Mouse (Mus musculus): ENCODE results near the gene Chic2. TPM values are rescaled to one million over a fixed set of nuclear protein-coding genes. Genes with fewer than 3 reads are reported as not detected.
A peak's percentile ranks its signal among the peaks of the same experiment; 100 is the strongest.

Gene Chic2
- total RNA-seq, 2 experiments from 2014 or later, result 49.9 to 62.3 TPM

DNA sequence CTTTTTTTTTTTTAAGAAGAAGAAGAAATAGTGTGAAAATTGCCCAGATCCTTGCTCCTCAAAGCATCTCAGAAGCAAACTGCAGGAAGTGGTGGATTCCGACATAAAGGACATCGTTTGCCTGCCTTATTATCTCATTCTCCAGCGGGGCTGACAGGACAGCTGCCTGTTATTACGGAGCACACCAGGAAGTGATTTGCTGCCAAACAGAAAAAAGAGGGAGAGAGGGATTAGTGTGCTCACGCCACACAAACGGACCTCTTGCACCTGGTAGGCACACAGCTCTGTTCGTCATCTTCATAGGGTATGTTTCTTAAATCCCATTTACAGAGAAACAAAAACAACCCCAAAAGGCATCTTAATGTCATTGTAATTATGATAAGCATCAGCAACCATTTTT lies 64.4 kb downstream of the Chic2 start:
- ATAC-seq (ENCODE audit: poor library complexity, severe bottlenecking), result no peak

DNA sequence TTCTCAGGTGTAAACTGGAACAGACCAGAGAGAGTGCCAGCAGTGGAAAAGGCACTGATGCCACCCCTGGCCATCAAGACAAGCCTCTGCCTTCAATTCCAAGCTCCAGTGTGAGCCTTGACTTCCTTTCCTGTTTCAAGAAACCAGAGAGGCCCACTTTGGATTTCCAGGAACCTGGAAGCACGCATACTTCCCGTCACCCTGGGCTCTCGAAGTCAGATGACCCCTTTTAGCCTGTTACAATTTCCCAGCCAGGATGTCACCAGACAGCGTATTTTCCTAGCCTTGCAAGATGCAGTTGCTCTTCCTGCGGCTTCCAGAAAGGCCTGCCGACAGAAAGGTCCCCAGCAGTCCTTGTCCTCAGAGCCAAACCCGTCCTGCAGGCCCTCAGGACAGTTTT lies 65.0 kb downstream of the Chic2 start:
- no peak for ATAC-seq (ENCODE audit: poor library complexity, severe bottlenecking)

DNA sequence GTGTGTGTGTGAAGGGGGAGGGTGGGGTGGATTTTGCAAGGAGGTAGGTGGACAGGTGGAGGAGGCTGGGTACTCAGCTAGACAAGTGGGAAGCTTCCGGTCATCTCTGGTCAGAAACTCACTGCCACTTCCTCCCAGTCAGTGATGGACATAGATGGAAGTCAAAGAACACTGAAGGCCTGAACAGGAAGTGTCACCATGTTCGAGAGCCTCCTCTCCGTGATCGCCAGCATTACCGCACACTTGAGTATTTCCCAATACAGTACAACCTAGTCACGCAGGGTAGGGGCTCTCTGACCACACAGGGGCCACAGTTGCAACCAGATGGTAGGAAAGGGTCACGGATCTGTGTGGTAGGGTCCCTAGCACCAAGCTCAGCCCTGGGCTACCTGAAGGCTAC lies 69.1 kb downstream of the Chic2 start:
- ATAC-seq (ENCODE audit: poor library complexity, severe bottlenecking), result peak; percentile 90

DNA sequence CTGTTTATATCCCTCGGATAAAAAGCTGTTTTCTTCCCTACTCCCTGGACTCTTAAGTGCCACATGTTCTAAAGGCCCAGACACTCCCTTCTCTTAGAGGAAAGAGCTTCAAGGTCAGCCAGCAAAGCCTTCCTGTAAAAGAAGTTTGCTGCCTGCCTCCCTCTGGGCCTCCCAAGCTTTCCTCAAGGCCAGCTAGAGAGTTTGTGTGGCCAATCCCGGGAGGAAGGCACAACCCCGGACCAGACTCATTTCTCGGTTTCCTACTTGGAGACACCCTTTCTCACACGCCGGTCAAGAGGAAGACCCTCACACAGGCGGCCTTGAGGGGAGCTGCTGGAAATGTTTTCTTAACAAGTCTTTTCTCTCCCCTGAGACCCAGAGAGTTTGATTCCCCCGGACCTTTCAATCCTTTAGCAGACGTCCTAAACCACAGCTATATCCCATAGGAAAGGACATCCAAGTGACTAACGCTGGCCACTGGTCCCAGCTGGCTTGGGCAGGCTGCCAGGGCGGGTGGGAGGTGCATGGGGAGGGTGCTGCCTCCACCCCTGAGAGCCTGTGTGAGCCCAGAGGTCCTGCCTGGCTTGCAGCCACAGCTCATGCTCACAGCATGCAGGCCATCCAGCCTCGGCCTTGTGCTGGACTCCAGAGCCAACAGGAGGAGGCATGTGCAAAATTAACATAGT lies 69.7 kb downstream of the Chic2 start:
- no peak for ATAC-seq (ENCODE audit: poor library complexity, severe bottlenecking)

DNA sequence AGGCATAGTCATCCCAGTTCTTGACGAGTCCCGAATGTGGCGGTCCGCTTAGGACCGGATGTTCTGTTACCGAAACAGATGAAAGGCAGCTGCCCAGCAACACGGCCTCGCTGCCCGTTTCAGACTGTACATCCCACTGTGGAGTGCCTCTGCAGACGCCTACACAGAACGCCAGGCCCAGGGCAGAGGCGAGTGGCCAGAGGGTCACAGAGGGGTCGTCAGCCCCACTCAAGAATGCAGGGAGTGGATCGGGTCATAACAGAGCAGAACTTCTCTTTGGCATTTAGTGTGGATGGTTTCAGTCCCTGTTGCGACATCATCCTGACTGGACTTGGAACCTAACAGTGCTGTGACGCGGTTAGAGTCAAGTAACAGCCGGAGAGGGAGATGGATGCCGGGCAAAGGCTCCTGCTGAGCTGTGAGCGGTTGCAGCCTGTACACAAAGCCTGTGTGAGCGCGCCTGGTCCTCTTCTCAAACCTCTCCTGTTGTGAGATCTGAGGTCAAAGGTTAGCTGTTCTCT lies 70.5 kb downstream of the Chic2 start:
- ATAC-seq (ENCODE audit: poor library complexity, severe bottlenecking), result no peak

DNA sequence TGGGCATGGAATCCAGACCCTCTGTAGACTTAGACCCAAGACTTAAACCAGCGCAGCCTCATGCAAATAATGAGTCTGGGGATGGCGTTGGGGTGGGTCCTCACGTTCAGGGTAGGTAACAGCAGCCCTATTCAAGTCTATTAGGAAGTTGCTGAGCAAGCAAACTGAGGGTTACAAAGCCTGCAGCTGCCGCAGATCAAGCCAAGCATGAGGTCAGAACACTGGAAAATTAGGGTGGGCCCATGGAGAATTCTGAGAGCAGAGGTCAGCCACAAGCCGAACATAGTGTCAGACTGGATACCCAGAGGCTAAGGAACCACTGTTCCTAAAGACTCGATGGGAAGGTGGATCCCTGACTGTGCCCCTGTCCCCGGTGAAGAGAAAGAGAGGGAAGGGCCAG lies 73.2 kb downstream of the Chic2 start:
- ATAC-seq (ENCODE audit: poor library complexity, severe bottlenecking), result no peak

DNA sequence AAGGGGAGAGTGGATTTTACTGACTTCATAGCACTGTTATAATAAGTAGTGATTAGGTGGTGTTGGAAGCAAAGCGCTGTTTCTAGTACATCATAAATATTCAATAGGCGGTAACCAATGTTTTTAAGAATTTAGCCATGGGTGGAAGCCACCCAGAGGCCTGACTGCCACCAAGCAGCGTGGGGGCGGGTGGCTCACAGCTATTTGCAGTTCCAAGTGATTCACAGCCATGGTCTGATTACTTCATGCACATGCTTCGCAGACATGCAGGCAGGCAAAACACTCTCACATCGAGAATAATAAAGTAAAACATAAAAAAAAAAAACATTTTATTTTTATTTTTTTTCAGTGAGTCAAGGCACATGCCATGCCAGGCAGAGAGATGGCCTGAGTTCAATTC lies 75.2 kb downstream of the Chic2 start:
- ATAC-seq (ENCODE audit: poor library complexity, severe bottlenecking), result no peak

DNA sequence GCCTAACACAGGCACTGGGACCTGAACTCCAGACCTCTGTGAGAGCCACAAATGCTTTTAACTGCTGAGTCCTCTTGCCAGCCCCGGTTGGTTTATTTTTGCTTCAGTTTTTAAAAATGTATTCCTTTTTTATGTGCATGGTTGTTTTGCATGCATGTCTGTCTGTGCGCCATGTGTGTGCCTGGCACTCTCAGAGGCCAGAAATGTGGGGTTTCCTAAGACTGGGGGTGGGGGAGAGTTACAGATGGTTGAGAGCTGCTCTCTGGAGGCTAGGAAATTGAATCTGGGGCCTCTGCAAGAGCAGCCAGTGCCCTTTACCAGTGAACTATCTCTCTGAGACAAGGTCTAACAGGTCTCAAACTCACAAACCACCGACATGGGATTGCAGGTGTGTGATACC lies 76.7 kb downstream of the Chic2 start:
- no peak for ATAC-seq (ENCODE audit: poor library complexity, severe bottlenecking)

DNA sequence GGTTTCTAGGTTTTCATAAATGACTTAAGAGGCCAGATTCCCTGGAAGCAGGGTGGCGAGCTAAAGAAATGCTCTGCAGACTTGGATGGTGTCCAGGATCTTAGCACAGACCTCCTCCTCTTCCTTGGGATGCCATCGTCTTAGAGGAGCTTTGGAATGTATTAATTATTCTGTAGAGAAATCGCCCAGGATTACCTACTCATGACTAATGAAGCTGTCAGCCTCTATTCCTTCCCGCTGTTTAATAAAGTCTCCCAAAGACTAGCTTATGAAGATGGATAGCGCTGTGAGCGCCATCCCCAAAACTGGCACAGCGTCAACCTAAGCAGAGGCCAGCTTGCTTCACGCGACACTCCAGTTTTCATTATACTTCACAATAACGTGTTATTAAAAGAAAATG lies 77.7 kb downstream of the Chic2 start:
- ATAC-seq (ENCODE audit: poor library complexity, severe bottlenecking), result no peak

DNA sequence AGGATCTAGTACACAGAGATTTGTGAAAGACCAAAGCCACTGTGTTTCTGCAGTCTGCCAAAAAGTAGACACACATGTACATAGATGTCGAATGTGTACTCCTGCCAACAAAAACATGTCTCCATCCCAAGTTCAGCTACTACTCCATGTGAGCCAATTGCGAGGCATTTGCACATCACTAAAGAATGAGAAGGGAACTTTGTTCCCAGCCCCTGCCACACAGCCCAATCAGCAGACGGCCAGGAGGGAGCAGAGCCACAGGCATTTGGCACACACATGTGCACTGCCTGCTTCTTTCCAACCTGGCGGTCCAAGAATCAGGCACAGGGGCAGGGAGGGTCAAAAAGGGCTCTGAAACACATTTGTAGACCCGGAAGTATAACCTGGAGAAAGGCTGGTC lies 81.8 kb downstream of the Chic2 start:
- no peak for ATAC-seq (ENCODE audit: poor library complexity, severe bottlenecking)

DNA sequence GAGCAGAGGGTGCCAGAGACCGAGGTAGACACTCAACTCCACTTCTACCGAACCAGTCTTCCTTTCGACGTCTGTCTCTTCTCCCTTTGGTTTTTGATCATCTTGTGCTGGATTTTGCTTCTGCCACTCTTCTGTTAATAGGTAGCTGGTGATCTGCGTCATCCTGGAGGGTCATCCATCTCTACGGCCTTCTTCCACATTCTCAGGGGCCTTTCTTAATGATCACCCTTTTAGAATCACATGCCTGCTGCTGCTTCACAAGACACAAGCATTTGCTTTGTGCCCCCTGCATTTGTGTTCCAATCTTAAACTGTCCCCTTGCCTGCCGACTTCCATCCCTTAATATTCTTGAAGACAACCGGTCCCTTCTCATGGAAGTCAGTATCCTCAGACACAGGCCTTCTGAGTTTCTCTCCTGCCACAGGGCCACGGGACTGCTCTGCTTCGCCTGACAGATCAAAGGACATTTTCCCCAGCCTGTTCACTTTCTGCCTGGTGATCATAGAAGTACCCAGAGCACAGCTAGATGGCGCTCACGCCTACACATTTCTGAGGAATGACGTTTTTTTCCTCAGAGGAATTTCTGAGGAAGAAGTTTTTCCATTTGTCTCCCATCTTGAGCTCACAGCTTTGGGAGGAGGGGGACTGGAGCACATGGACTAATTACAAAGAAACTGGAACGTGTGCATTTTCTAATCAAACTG lies 83.6 kb downstream of the Chic2 start:
- ATAC-seq (ENCODE audit: poor library complexity, severe bottlenecking), result no peak

DNA sequence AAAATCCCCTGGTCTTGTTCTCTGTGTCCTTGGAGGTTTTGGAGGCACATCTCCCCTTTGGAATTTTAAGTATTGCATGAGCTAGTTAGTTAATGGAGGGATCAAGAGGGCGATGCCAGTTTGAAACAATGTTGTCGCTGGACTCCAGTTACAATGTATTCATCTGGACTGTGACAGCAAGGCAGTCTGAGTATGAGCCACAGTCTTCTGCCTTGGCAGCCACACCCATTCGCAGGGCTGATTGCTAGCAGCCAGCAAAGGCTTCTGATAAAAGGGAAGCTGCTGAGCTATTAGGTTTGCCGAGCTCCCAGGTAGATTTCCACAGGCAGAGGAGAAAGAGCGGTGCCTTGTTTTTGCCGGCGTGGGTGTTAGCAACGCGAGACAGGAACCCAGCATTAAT lies 84.3 kb downstream of the Chic2 start:
- no peak for ATAC-seq (ENCODE audit: poor library complexity, severe bottlenecking)

DNA sequence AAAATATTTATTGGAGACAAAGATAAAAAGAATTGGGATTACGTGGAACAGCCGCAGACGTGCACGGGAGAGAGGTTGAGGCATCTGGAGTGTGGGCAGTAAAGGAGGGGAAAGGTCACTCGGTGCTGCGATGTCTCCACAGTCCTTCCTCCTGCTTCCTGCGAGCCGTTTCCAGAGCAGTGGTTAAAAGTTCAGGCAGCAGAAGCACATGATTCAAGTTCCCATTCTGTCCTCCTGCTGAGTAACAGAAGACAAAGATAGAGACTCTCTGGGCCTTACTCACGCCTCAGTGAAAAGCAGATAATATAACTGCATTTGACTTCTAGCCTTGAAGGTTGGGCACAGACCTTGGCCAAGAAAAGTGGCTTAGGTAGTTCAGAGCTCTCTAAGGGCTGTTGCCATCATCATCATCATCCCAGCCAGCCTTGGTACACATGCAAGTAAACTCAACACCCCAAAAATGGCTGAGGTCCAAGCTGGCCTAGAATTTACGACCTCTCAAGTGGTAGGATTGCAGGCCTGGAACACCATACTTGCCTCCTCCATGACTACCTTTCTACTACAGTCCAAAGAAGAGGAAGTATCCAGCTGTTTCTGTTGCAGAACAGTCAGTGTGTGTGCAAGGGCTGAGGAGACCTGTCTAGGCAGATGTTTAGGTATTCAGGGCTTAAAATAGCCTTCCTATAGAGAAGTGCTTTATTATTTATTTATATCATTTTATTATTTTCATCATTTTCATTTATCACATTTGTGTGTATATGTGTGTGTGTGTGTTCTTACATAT lies 87.1 kb downstream of the Chic2 start:
- ATAC-seq (ENCODE audit: poor library complexity, severe bottlenecking), result peak; percentile 47; the same call in 1 of the 2 replicates

DNA sequence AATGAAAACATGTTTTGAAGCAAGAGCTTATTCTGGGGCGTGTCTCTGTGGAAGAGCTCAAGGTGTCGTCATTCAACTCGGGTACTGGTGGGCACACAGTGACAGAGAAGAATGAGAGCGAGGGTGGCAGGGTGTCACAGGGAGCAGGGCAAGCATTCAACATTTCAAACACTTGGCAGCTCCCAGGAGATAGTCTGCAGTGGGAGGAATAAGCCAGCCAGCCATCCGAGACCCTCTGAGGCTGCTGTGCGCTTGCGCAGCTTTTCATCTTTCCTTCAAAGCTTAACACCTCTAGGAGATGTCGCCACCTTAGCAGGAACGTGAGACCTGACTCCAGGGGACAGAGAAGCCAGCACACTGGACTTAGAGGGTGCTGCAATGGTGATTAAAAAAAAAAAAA lies 88.2 kb downstream of the Chic2 start:
- ATAC-seq (ENCODE audit: poor library complexity, severe bottlenecking), result no peak

DNA sequence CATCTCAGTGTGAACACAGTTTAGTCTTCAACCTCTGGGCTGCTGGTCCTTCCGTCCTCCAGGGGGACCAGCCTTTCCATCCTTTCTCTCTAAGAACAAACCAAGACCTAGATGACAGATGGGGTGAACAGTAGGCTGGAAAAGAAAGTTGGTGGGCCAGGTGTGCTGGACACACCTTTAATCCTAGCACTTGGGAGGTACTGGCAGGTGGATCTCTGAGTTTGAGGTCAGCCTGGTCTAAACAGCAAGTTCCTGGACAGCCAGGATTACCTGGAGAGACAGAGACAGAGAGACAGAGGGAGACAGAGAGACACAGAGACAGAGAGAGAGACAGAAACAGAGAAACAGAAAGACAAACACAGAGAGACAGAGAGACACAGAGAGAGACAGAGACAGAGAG lies 89.0 kb downstream of the Chic2 start:
- ATAC-seq (ENCODE audit: poor library complexity, severe bottlenecking), result no peak

DNA sequence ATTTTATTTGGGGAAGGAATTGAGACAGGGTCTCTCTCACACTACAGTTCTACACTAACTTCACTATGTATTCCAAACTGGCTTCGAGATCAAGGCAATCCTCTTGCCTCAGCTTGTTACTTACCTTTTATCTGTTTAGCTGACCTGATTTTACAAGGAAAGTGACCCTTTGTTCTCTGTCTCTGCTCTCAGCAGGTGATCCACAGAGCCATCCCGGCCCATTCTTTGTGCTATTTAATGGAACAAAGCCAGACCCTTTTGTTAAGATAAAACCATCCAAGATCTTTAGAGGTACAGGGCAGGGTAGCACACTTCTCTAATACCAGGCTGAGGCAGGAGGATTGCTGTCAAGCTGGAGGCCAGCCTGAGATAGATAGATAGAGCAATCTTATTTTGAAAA lies 91.6 kb downstream of the Chic2 start:
- no peak for ATAC-seq (ENCODE audit: poor library complexity, severe bottlenecking)

DNA sequence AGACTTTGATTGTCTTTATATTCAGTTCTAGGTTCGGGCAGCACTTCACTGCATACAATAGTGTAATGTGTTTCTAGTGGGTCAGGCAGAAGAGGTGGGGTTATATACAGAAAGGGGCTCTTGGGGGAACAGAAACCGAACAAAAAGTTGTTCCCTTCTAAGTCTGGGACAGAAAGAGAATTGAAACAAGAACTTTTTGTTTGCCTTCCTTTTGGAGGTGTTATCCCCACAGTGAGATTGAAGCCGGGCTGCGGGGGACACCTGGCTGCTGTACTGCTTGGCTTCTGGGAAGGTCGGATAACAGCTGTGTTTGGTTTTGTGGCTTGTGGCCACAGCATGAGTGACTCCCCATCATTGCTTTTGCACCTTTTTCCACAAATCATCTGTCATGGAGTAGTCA lies 93.2 kb downstream of the Chic2 start:
- ATAC-seq (ENCODE audit: poor library complexity, severe bottlenecking), result peak; percentile 66

DNA sequence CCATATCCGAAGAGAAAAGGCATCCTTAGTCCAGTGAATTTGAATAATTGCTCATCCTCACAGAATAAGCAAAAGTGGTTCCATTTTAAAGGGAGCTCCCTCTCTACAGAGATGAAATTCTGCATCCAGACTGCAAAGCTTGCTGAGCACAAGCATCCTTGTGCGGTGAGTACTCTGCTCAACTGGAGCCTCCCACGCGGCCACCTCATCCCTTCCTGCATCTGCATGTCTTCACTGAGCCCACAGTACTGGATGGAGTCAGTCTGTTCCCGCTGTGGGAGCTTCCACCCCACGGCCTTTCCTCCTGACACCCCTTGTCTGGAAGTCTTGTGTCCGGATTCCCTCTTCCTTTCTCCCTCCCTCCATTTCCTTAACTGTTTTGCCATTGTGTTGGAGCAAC lies 95.3 kb downstream of the Chic2 start:
- no peak for ATAC-seq (ENCODE audit: poor library complexity, severe bottlenecking)

DNA sequence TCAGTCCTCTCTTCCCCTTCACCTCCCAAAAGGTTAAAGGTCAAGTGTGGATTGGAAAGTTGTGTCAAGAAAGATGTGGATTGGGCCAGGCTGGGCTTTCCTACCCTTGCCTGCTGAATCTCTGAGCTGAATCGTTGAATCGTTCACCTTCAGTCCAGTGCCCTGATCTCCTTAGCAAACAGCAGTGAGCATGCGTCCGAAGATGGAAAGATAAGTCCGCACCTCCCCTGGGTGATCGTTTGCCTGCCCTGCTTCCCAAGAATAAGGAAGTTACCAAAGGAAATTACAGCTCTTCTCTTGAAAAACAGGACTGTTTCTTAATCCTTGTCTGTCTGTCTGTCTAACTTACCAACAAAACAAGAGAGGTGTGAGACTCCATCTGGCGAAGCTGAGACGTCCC lies 96.1 kb downstream of the Chic2 start:
- 0 out of 2 replicates have a peak, but pooled peaks have one; percentile 17 for ATAC-seq (ENCODE audit: poor library complexity, severe bottlenecking)

Data from megakaryocyte, adult 5-6 weeks (primary cell).